In the genomic region with DNA sequence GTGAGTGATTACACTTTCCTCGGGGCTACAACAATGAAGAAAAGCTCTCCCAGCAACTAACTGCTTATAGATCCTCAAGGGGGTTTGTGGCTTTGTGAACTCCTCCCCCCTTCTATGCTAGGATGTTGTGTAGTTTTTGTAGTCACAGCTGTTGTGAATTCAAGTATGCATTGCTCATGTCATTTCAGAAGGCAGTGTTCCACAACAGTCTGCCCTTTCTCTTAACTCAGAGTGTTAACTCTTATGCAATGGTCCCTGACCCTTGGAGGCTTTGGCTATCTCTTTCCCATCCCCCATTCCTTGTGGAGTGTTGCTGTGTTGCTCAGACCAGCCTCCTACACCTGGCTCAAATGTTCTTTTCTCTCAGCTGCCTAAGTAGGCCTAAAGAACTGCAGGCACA, we compare ENCODE assay signal across 24 mouse cellular contexts. TPM values are rescaled to one million over a fixed set of nuclear protein-coding genes. Genes with fewer than 3 reads are reported as not detected.
A peak's percentile ranks its signal among the peaks of the same experiment; 100 is the strongest.
DNase-seq lines count a peak whose midpoint lies in the region; ATAC-seq and TF ChIP-seq lines count a peak whose summit lies in the region.
"Had no signal": no experiment of that assay in that cellular context is flagged by ENCODE, and none has a peak within 500 bp of the region (broad histone marks: within the 10 kb centered on the region; RNA-seq: fewer than 3 reads in every experiment).

No protein-coding gene starts in this region.

- H3K4me1 ChIP-seq in liver, adult 2 months (ENCODE audit: control insufficient read depth, insufficient read depth, low read length), result peaks cover 4% of the 10 kb centered on the region
- peaks cover 4% of the 10 kb centered on the region; the same call in 1 of the 2 replicates for H3K4me1 ChIP-seq in liver, embryonic 11.5 days (replicated peaks; ENCODE audit: control insufficient read depth, insufficient read depth, low read length)
- H3K4me1 ChIP-seq: embryonic facial prominence, embryonic 13.5 days; forebrain, embryonic 13.5 days; hindbrain, embryonic 15.5 days had no signal

- H3K27me3 ChIP-seq in liver, adult 2 months (ENCODE audit: control insufficient read depth, insufficient read depth, low read length), result no peaks in the 10 kb centered on the region
- no peaks in the 10 kb centered on the region for H3K27me3 ChIP-seq in liver, embryonic 11.5 days (replicated peaks; ENCODE audit: control insufficient read depth, insufficient read depth, low read length)
- H3K27me3 ChIP-seq: embryonic facial prominence, embryonic 13.5 days; forebrain, embryonic 13.5 days; heart, embryonic 13.5 days; hindbrain, embryonic 15.5 days had no signal

- DNase-seq in liver, adult 2 months (ENCODE audit: extremely low read depth, low read depth, low spot score), result peak; percentile 41
- DNase-seq in liver, embryonic 11.5 days (ENCODE audit: low spot score), result no peak
- DNase-seq in NIH3T3 (ENCODE audit: low read depth) (peak; percentile 53), adipocyte (ENCODE audit: low spot score) (peak; percentile 52)
- no peak for DNase-seq in spleen, postnatal 10 days (ENCODE audit: low spot score in 2 of 2)
- DNase-seq in right cerebral cortex, adult 2 months (ENCODE audit: low spot score in 2 of 2), result no peak
- no peak for DNase-seq in embryo, embryonic 9.5 days (ENCODE audit: extremely low spot score)
- DNase-seq: adrenal gland, adult 2 months; cerebellum, adult 11-12 months; cerebellum, adult 9-10 months; cerebellum, postnatal 25 days; gastrocnemius, adult 2 months; gastrocnemius, postnatal 36 days; heart, postnatal 36 days had no signal

- H3K9me3 ChIP-seq in liver, embryonic 11.5 days (ENCODE audit: control insufficient read depth, low read length), result no peaks in the 10 kb centered on the region
- H3K9me3 ChIP-seq: embryonic facial prominence, embryonic 13.5 days; forebrain, embryonic 13.5 days; heart, embryonic 13.5 days; hindbrain, embryonic 15.5 days had no signal

- no peak overlapping the region for H3K9ac ChIP-seq in liver, adult 2 months (ENCODE audit: low read depth, low read length)
- no peak overlapping the region for H3K9ac ChIP-seq in liver, embryonic 11.5 days (ENCODE audit: low read depth, low read length)
- H3K9ac ChIP-seq: embryonic facial prominence, embryonic 13.5 days; forebrain, embryonic 13.5 days; heart, embryonic 13.5 days; hindbrain, embryonic 15.5 days had no signal

- no peak for ATAC-seq in liver, embryonic 11.5 days (replicated peaks; ENCODE audit: low FRiP score)
- ATAC-seq in granulocyte monocyte progenitor cell, adult 5-6 weeks (replicated peaks; ENCODE audit: poor library complexity, severe bottlenecking), result peak; percentile 17; the same call in 1 of the 2 replicates
- ATAC-seq: forebrain, embryonic 13.5 days had no signal

- H3K4me2 ChIP-seq in liver, embryonic 11.5 days, result no peak overlapping the region
- H3K4me2 ChIP-seq: embryonic facial prominence, embryonic 13.5 days; forebrain, embryonic 13.5 days; heart, embryonic 13.5 days; hindbrain, embryonic 15.5 days had no signal

- TF ChIP-seq CTCF in liver, adult 2 months (IDR thresholded peaks at IDR 0.05; ENCODE audit: low read depth, low read length), result no peak

- H3K27ac ChIP-seq in liver, adult 2 months (replicated peaks; ENCODE audit: insufficient read depth, low read depth, low read length), result peak overlapping the region; percentile 44
- H3K27ac ChIP-seq in liver, embryonic 11.5 days (ENCODE audit: low read depth, low read length), result no peak overlapping the region
- H3K27ac ChIP-seq: embryonic facial prominence, embryonic 13.5 days; forebrain, embryonic 13.5 days; gastrocnemius, adult 2 months; heart, embryonic 13.5 days; hindbrain, embryonic 15.5 days had no signal

- TF ChIP-seq POLR2A in liver, adult 2 months (IDR thresholded peaks at IDR 0.05; ENCODE audit: extremely low read depth, insufficient read depth, low read length), result no peak

- 74% methylated on average over 1 of the region's 1 CpGs for WGBS in liver, adult 2 months
- 75% methylated on average over 1 of the region's 1 CpGs for WGBS in liver, embryonic 11.5 days

- H3K4me3 ChIP-seq in liver, adult 2 months (ENCODE audit: insufficient read depth, low read depth, low read length), result no peak overlapping the region
- H3K4me3 ChIP-seq in liver, embryonic 11.5 days (ENCODE audit: low read depth, low read length), result no peak overlapping the region
- H3K4me3 ChIP-seq: embryonic facial prominence, embryonic 13.5 days; forebrain, embryonic 13.5 days; gastrocnemius, adult 2 months; heart, embryonic 13.5 days; hindbrain, embryonic 15.5 days had no signal

- H3K79me2 ChIP-seq in liver, adult 2 months (ENCODE audit: control insufficient read depth, insufficient read depth, low read length), result peaks cover 7% of the 10 kb centered on the region; the same call in 1 of the 2 replicates

- H3K36me3 ChIP-seq in liver, adult 2 months (ENCODE audit: control insufficient read depth, insufficient read depth, low read length), result peaks cover 59% of the 10 kb centered on the region
- peaks cover 4% of the 10 kb centered on the region; the same call in 1 of the 2 replicates for H3K36me3 ChIP-seq in liver, embryonic 11.5 days (ENCODE audit: control insufficient read depth, insufficient read depth, low read length)

RNA-seq across cellular contexts. Expression of a gene that starts 25.2 kb away (rescaled TPM):
- total RNA-seq in liver, adult 2 months (2014; rRNA removed), result 23.6 and 24.3 TPM in 2 replicates
- 14.2 and 20.8 TPM in 2 replicates for polyA plus RNA-seq in liver, adult 2 months (2012; rRNA removed)
- 26.5 and 29.8 TPM in 2 replicates for polyA plus RNA-seq in liver, embryonic 11.5 days (2014; fragmentation: Nextera tagmentation; extraction: Ambion mirVana)
- 31.4 and 34.3 TPM in 2 replicates for total RNA-seq in granulocyte monocyte progenitor cell, adult 5-6 weeks (2014; fragmentation: Nextera tagmentation)
- 14.7 and 17.1 TPM in 2 replicates for total RNA-seq in granulocyte monocyte progenitor cell, adult 5-6 weeks (2017)

RNA-seq across cellular contexts. Expression of a gene that starts 39.7 kb away (rescaled TPM):
- 0.81 and 1.3 TPM in 2 replicates for total RNA-seq in liver, adult 2 months (2014; rRNA removed)
- polyA plus RNA-seq in liver, adult 2 months (2012; rRNA removed), result 0.09 and 0.60 TPM in 2 replicates
- polyA plus RNA-seq in liver, embryonic 11.5 days (2014; fragmentation: Nextera tagmentation; extraction: Ambion mirVana), result 1.7 and 1.8 TPM in 2 replicates
- not detected in 2 replicates for total RNA-seq in granulocyte monocyte progenitor cell, adult 5-6 weeks (2014; fragmentation: Nextera tagmentation)
- total RNA-seq in granulocyte monocyte progenitor cell, adult 5-6 weeks (2017), result not detected in 2 replicates

RNA-seq across cellular contexts. Expression of a gene that starts 56.7 kb away (rescaled TPM):
- total RNA-seq in liver, adult 2 months (2014; rRNA removed), result not detected in 2 replicates
- polyA plus RNA-seq in liver, adult 2 months (2012; rRNA removed), result not detected in 2 replicates
- polyA plus RNA-seq in liver, embryonic 11.5 days (2014; fragmentation: Nextera tagmentation; extraction: Ambion mirVana), result not detected in 2 replicates
- not detected in 2 replicates for total RNA-seq in granulocyte monocyte progenitor cell, adult 5-6 weeks (2014; fragmentation: Nextera tagmentation)
- not detected in 2 replicates for total RNA-seq in granulocyte monocyte progenitor cell, adult 5-6 weeks (2017)
- total RNA-seq: adrenal gland, adult 2 months; adrenal gland, postnatal 4 days; gastrocnemius, adult 2 months; gastrocnemius, postnatal 36 days; heart, adult 8-10 months; heart, postnatal 36 days had no signal
- polyA plus RNA-seq: adrenal gland, adult 2 months; cortical plate, adult 2 months; embryonic facial prominence, embryonic 13.5 days; forebrain, embryonic 13.5 days; heart, embryonic 13.5 days; heart, postnatal 0 days; hindbrain, embryonic 11.5 days; hindbrain, embryonic 15.5 days had no signal

Comparison
In these comparisons a context has a peak if more than half of its experiments do, and no peak if none do; other contexts are left out.
1. DNase-seq: peak in liver, adult 2 months (single experiment), NIH3T3 (single experiment) and adipocyte (single experiment); none in liver, embryonic 11.5 days (single experiment), spleen, postnatal 10 days (0 of 2), right cerebral cortex, adult 2 months (0 of 2) and embryo, embryonic 9.5 days (single experiment).